Mouse (Mus musculus): ENCODE data around the gene Nae1.

Nae1 gene

GRCm38 (mm10) chr8:104529671-104530070 is 4.8 kb downstream of the Nae1 start:
- no peak for DNase-seq (ENCODE audit: low read depth, low spot score)

- no peak for DNase-seq (ENCODE audit: low read depth, low spot score)
These were observed 16.6 kb downstream of the Nae1 start for GRCm38 (mm10) chr8:104517872-104518271.

GRCm38 (mm10) chr8:104510134-104510533 is 24.3 kb downstream of the Nae1 start:
- DNase-seq (ENCODE audit: low read depth, low spot score), result no peak

GRCm38 (mm10) chr8:104509061-104510006 is 25.1 kb downstream of the Nae1 start, which contains the start of gene Terb1:
Gene Terb1, minus strand, starts transcription at chr8:104509910.
- no peak for DNase-seq (ENCODE audit: low read depth, low spot score)

DNA sequence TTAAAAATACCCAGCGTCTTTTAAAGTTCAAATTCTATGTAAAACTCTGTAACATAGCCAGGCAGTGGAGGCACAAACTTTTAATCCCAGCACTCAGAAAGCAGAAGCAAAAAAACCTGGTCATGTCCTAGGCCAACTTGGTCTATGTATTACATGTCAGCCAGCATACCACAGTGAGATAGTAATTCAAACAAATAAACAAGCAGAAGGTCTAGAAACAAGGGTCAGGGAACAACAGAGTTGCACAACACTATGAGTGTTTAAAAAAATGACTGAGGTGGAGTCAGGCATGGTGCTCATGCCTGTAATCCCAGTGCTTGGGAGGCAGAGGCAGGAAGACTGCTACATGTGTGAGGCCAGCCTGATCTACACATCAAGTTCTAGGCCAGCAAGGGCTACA is 55.3 kb downstream of the Nae1 start:
- no peak for DNase-seq (ENCODE audit: low read depth, low spot score)

DNA sequence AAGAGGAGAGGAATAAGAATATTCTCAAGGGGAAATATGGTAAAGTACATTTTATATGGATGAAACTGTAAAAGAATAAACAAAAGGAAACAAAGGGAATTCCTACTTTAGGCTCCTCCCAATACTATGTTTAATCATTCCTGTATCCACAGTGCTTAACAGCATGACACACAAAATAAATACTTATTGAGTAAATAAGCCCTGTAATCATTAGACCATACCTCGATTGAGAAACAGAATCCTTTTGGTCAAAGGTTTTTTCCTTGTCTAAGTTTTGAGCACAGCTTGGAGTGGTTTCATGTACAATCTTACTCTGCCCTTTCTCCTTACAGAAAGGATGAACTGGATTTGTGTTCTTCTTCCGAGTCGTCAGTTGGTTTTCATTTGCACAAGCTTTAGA is 62.0 kb downstream of the Nae1 start:
- no peak for DNase-seq (ENCODE audit: low read depth, low spot score)

DNA sequence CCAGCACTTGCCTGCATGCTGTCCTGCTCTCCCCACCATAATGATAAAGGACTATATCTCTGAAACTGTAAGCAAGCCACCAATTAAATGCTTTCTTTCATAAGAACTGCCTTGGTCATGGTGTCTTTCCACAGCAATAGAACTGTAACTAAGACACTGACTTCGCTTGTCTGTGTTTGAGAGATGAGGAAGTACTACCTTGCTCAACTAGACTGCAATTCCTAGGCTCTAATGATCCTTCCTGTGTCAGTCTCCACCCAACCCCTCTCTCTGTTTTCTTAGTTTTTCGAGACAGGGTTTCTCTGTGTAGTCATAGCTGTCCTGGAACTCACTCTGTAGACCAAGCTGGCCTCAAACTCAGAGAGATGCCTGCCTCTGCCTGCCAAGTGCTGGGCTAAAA is 67.0 kb downstream of the Nae1 start:
- no peak for DNase-seq (ENCODE audit: low read depth, low spot score)

Measured in embryo, embryonic 11.5 days (tissue).